ENCODE assay signal across 31 mouse cellular contexts in genomic region chr10:78041647-78042046, GRCm38 (mm10). TPM values are rescaled to one million over a fixed set of nuclear protein-coding genes. Genes with fewer than 3 reads are reported as not detected.
DNase-seq lines count a peak whose midpoint lies in the region; ATAC-seq and TF ChIP-seq lines count a peak whose summit lies in the region.
"Had no signal": no experiment of that assay in that cellular context is flagged by ENCODE, and none has a peak within 500 bp of the region (broad histone marks: within the 10 kb centered on the region; RNA-seq: fewer than 3 reads in every experiment).

Gene Dnmt3l (plus strand): TSS chr10:78041947.

- DNase-seq in adrenal gland, adult 8-10 months, result no peak
- no peak for DNase-seq in adrenal gland, adult (ENCODE audit: inconsistent age in 2 of 2, low spot score in 1 of 2)
- no peak for DNase-seq in embryonic facial prominence, embryonic 10.5 days (ENCODE audit: low spot score)
- DNase-seq in ES-E14 (ENCODE audit: low read depth, low spot score), result no peak
- DNase-seq in lung, postnatal 4 days, result no peak
- DNase-seq: B cell, adult 2 months; cerebellum, adult 11-12 months; cerebellum, adult 8-10 months; cerebellum, postnatal 10 days; cerebellum, postnatal 36 days; forebrain, postnatal 0 days; gastrocnemius, adult 2 months; gastrocnemius, postnatal 14 days; heart, adult 11 months; kidney, adult 11 months had no signal

- no peaks in the 10 kb centered on the region for H3K36me3 ChIP-seq in embryonic facial prominence, embryonic 13.5 days
- no peaks in the 10 kb centered on the region for H3K36me3 ChIP-seq in embryonic facial prominence, embryonic 10.5 days (replicated peaks)
- H3K36me3 ChIP-seq in E14TG2a.4 (ENCODE audit: insufficient read depth, low read length), result peaks cover 33% of the 10 kb centered on the region
- no peaks in the 10 kb centered on the region; the same call in 1 of the 2 replicates for H3K36me3 ChIP-seq in ES-E14 (ENCODE audit: control insufficient read depth, insufficient read depth, low read length, poor library complexity, severe bottlenecking)
- H3K36me3 ChIP-seq: embryonic facial prominence, embryonic 15.5 days; G1E; hindbrain, embryonic 13.5 days; intestine, embryonic 15.5 days had no signal

- H3K27ac ChIP-seq in embryonic facial prominence, embryonic 13.5 days, result no peak within 1 kb of the TSS
- H3K27ac ChIP-seq in embryonic facial prominence, embryonic 10.5 days (replicated peaks), result no peak within 1 kb of the TSS
- H3K27ac ChIP-seq in ES-E14 (ENCODE audit: insufficient read depth, low read depth, low read length, poor library complexity, severe bottlenecking), result no peak within 1 kb of the TSS
- H3K27ac ChIP-seq: embryonic facial prominence, embryonic 15.5 days; gastrocnemius, adult 2 months; hindbrain, embryonic 13.5 days; intestine, embryonic 15.5 days had no signal

- H3K27me3 ChIP-seq in embryonic facial prominence, embryonic 13.5 days, result peaks cover 5% of the 10 kb centered on the region
- H3K27me3 ChIP-seq in embryonic facial prominence, embryonic 10.5 days (replicated peaks; ENCODE audit: low read depth, poor library complexity, severe bottlenecking), result peaks cover 33% of the 10 kb centered on the region
- H3K27me3 ChIP-seq in E14TG2a.4 (ENCODE audit: insufficient read depth, low read length), result 0 out of 2 replicates have a peak, but pooled peaks cover 3% of the 10 kb centered on the region
- H3K27me3 ChIP-seq: embryonic facial prominence, embryonic 15.5 days; Patski had no signal

- H3K4me1 ChIP-seq in embryonic facial prominence, embryonic 13.5 days, result peaks cover 13% of the 10 kb centered on the region
- peaks cover 24% of the 10 kb centered on the region for H3K4me1 ChIP-seq in embryonic facial prominence, embryonic 10.5 days
- H3K4me1 ChIP-seq in E14TG2a.4 (replicated peaks; ENCODE audit: low read depth, low read length), result peaks cover 93% of the 10 kb centered on the region
- peaks cover 3 to 39% of the 10 kb centered on the region in 2 experiments; a peak in 3 of 4 replicates for H3K4me1 ChIP-seq in ES-E14 (ENCODE audit: control insufficient read depth in 2 of 2, insufficient read depth in 2 of 2, low read length in 2 of 2, poor library complexity in 1 of 2)

- WGBS in embryonic facial prominence, embryonic 13.5 days, result 93% methylated on average over 5 of the region's 5 CpGs
- WGBS in embryonic facial prominence, embryonic 10.5 days, result 94% methylated on average over 5 of the region's 5 CpGs

- no peak for TF ChIP-seq CTCF in E14TG2a.4 (conservative IDR thresholded peaks at IDR 0.05; ENCODE audit: low read length)

- in situ Hi-C loops in ES-E14 (cut with MboI; ENCODE audit: low sequenced_read_pairs in 2 of 2, unreplicated experiment in 2 of 2), result no loop called here

- H3K9me3 ChIP-seq in embryonic facial prominence, embryonic 13.5 days, result no peaks in the 10 kb centered on the region
- H3K9me3 ChIP-seq in embryonic facial prominence, embryonic 10.5 days, result no peaks in the 10 kb centered on the region
- H3K9me3 ChIP-seq in E14TG2a.4 (ENCODE audit: low read length) (no peaks in the 10 kb centered on the region), ES-E14 (ENCODE audit: control insufficient read depth, insufficient read depth, low read depth, low read length) (no peaks in the 10 kb centered on the region)
- H3K9me3 ChIP-seq: embryonic facial prominence, embryonic 15.5 days; G1E; hindbrain, embryonic 13.5 days; intestine, embryonic 15.5 days had no signal

- no peak within 1 kb of the TSS for H3K4me3 ChIP-seq in embryonic facial prominence, embryonic 13.5 days
- H3K4me3 ChIP-seq in embryonic facial prominence, embryonic 10.5 days, result no peak within 1 kb of the TSS
- peak within 1 kb of the TSS; percentile 76 for H3K4me3 ChIP-seq in E14TG2a.4 (replicated peaks; ENCODE audit: low read length)
- H3K4me3 ChIP-seq in ES-E14 (ENCODE audit: insufficient read depth in 1 of 2, low read depth in 1 of 2, low read length in 2 of 2, poor library complexity in 1 of 2, severe bottlenecking in 1 of 2), result peak within 1 kb of the TSS in 1 of 2 experiments; percentile 17; a peak in 1 of 4 replicates

- 0 out of 2 replicates have a peak, but pooled peaks have one; percentile 22 for ATAC-seq in embryonic facial prominence, embryonic 13.5 days (ENCODE audit: insufficient number of reproducible peaks, insufficient read depth, low FRiP score, low TSS enrichment, low read depth)
- ATAC-seq: forebrain, embryonic 14.5 days; forebrain, postnatal 0 days; hindbrain, embryonic 16.5 days; intestine, embryonic 15.5 days; Patski had no signal

- H3K4me2 ChIP-seq in embryonic facial prominence, embryonic 13.5 days, result no peak within 1 kb of the TSS

- H3K9ac ChIP-seq in embryonic facial prominence, embryonic 13.5 days, result no peak within 1 kb of the TSS
- no peak within 1 kb of the TSS; the same call in 1 of the 2 replicates for H3K9ac ChIP-seq in ES-E14 (ENCODE audit: insufficient read depth, low read depth, low read length, poor library complexity, severe bottlenecking)
- H3K9ac ChIP-seq: embryonic facial prominence, embryonic 15.5 days; forebrain, postnatal 0 days had no signal

TF ChIP-seq in ES-E14, 5 proteins besides CTCF, POLR2A, EP300 and RAD21:
- no peak for TF ChIP-seq CHD2 (IDR thresholded peaks at IDR 0.05; ENCODE audit: low read depth, low read length)
- TF ChIP-seq HCFC1 (IDR thresholded peaks at IDR 0.05; ENCODE audit: borderline replicate concordance, insufficient read depth, low read length), result no peak
- TF ChIP-seq ZC3H11A (IDR thresholded peaks at IDR 0.05; ENCODE audit: borderline replicate concordance, low read depth, low read length), result no peak
- TF ChIP-seq MAFK (IDR thresholded peaks at IDR 0.05; ENCODE audit: insufficient read depth, low read depth, low read length), result no peak
- TF ChIP-seq ZNF384 (IDR thresholded peaks at IDR 0.05; ENCODE audit: low read depth, low read length), result no peak

RNA-seq across cellular contexts. Expression of gene Dnmt3l, which starts in this region (rescaled TPM):
- 10 to 100 TPM in 3 of 4 experiments, 1 to 10 TPM in 1; 4.3 to 41.2 (median 20.8) TPM for total RNA-seq in adrenal gland, adult 8-10 months (2022)
- 0.44 and 0.56 TPM in 2 replicates for polyA plus RNA-seq in embryonic facial prominence, embryonic 13.5 days (2015; fragmentation: Nextera tagmentation; extraction: Ambion mirVana)
- polyA plus RNA-seq in embryonic facial prominence, embryonic 10.5 days (2016; fragmentation: Nextera tagmentation; extraction: Ambion mirVana), result 0.34 TPM in 1 of 2 replicates, not detected in the other
- 328 and 388 TPM in 2 replicates for total RNA-seq in ES-E14 (2012; rRNA removed)
- total RNA-seq: forebrain, postnatal 0 days; gastrocnemius, adult 2 months; gastrocnemius, postnatal 14 days; gastrocnemius, postnatal 4 days had no signal
- polyA plus RNA-seq: brain, embryonic 14.5 days; embryonic facial prominence, embryonic 11.5 days; forebrain, embryonic 11.5 days; forebrain, embryonic 14.5 days; forebrain, postnatal 0 days; G1E; heart, embryonic 11.5 days; heart, embryonic 14.5 days; heart, postnatal 0 days; hindbrain, embryonic 13.5 days; hindbrain, embryonic 16.5 days had no signal

Comparison
In these comparisons a context has a peak if more than half of its experiments do, and no peak if none do; other contexts are left out.
1. Peak in ATAC-seq in embryonic facial prominence, embryonic 13.5 days; RNA of the gene not detected or under 1 TPM.